Mouse (Mus musculus): Measurements from ENCODE around the gene Dyrk1a. TPM values are rescaled to one million over a fixed set of nuclear protein-coding genes. Genes with fewer than 3 reads are reported as not detected.

Gene Dyrk1a
- polyA plus RNA-seq, 1 experiment, result 41.7 TPM

DNA sequence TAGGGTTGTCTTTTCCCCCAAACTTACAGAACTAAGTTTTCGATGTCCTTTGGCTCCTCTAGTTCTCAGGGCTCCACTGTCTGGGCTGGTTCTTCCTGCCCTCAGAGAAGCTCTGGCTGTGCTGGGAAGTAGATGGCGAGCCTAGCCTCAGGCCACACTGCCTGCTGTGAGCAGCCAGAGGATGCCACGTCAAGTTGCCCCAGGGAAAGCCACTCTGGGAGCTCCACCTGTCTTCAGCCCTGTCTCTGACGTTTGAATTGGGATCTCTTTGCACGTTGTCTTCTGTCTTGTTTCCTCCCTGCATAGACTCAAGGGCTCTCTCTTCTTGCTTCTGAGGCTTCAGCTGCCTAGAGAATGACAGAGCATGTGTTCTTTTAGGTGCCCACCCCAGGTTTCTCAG, 57.9 kb downstream of the Dyrk1a start:
- TF ChIP-seq POLR2A (IDR thresholded peaks at IDR 0.05; ENCODE audit: borderline replicate concordance, insufficient read depth, low read length), result no peak
- TF ChIP-seq CTCF (IDR thresholded peaks at IDR 0.05; ENCODE audit: borderline replicate concordance, insufficient read depth, low read depth, low read length), result no peak
- Histone ChIP-seq H3K4me1 (ENCODE audit: control insufficient read depth, insufficient read depth, low read length) (peaks cover 14% of the 10 kb centered on the region), H3K27me3 (ENCODE audit: control insufficient read depth, insufficient read depth, low read length) (no peaks in the 10 kb centered on the region), H3K27ac (ENCODE audit: insufficient read depth, low read length) (0 out of 2 replicates have a peak overlapping the region, but pooled peaks have one; percentile 14), H3K4me3 (replicated peaks; ENCODE audit: insufficient read depth, low read depth, low read length) (no peak overlapping the region)
- no peak for DNase-seq
- 26% methylated on average over 5 of the region's 5 CpGs for WGBS

DNA sequence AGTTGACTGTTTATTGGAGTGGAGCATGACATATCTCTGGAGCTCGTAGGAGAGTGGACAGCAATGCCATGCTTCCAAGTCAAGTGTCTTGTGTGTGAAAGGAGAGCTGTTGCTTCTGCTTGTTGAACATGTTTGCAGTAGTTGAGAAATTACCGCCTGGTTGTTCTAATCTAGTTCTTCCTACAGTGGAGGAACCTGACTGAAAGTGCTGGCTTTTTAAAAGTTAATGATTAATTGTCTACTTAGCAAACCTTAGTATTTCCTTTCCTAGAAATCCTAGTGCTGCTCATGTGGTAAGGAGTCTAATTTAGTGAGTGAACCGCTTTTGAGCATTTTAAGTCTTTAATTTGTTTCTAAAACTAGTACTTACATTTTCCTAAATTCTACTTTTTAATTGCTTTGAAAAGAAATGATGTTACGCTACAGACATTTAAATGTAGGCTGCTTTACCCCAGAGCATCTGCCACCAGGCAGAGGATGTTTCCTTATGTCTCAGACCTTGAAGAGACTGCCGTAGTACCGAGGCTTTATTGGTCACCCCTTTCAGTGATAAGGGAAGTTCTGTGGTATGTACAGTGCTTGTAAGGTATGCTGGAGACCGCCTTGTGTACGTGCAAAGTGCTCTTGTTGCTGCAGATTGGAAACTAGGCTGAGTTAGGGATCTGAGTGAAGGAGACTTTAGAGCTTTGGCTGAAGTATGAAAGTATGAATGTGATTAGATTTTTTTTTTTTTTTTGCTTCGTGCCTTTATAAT, 59.3 kb downstream of the Dyrk1a start:
- no peak for TF ChIP-seq CTCF (IDR thresholded peaks at IDR 0.05; ENCODE audit: borderline replicate concordance, insufficient read depth, low read depth, low read length)
- Histone ChIP-seq H3K27ac (ENCODE audit: insufficient read depth, low read length) (no peak overlapping the region), H3K4me3 (replicated peaks; ENCODE audit: insufficient read depth, low read depth, low read length) (no peak overlapping the region), H3K4me1 (ENCODE audit: control insufficient read depth, insufficient read depth, low read length) (peaks cover 18% of the 10 kb centered on the region), H3K27me3 (ENCODE audit: control insufficient read depth, insufficient read depth, low read length) (no peaks in the 10 kb centered on the region)
- WGBS, result 72% methylated on average over 9 of the region's 9 CpGs
- DNase-seq, result no peak

GRCm38 (mm10) chr16:94631984-94632383, 62.2 kb downstream of the Dyrk1a start:
- H3K27me3 ChIP-seq (ENCODE audit: control insufficient read depth, insufficient read depth, low read length), result no peaks in the 10 kb centered on the region
- peak; percentile 44 to 83 for DNase-seq
- peak overlapping the region; percentile 51 for H3K4me3 ChIP-seq (replicated peaks; ENCODE audit: insufficient read depth, low read depth, low read length)
- peaks cover 13% of the 10 kb centered on the region for H3K4me1 ChIP-seq (ENCODE audit: control insufficient read depth, insufficient read depth, low read length)
- WGBS, result 3% methylated on average over 5 of the region's 5 CpGs
- TF ChIP-seq CTCF (IDR thresholded peaks at IDR 0.05; ENCODE audit: borderline replicate concordance, insufficient read depth, low read depth, low read length), result no peak; the same call in 1 of the 2 replicates
- no peak for TF ChIP-seq POLR2A (IDR thresholded peaks at IDR 0.05; ENCODE audit: borderline replicate concordance, insufficient read depth, low read length)
- no peak overlapping the region for H3K27ac ChIP-seq (ENCODE audit: insufficient read depth, low read length)

- TF ChIP-seq CTCF (IDR thresholded peaks at IDR 0.05; ENCODE audit: borderline replicate concordance, insufficient read depth, low read depth, low read length), result no peak
- TF ChIP-seq POLR2A (IDR thresholded peaks at IDR 0.05; ENCODE audit: borderline replicate concordance, insufficient read depth, low read length), result no peak
- Histone ChIP-seq H3K27ac (ENCODE audit: insufficient read depth, low read length) (no peak overlapping the region), H3K4me3 (replicated peaks; ENCODE audit: insufficient read depth, low read depth, low read length) (no peak overlapping the region)
Observed at GRCm38 (mm10) chr16:94632424-94632963, 62.7 kb downstream of the Dyrk1a start.

DNA sequence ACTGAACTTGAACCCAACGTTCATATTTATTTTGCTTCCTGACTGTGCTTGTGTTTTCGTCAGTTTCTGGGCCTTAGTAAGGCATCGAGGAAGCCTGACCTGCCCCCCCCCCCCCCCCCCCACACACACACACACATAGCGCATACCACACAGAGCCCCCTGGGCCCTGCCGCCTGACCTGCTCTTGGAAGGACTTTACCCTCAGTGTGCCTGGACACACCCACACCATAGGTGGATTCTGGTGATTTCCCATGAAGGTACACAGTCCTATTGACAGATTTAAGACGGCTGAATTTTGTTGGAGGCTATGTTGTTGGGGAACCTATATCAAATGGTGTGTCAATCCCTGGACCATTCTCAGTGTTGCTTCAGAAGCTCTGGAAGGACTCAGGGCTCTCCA, 63.2 kb downstream of the Dyrk1a start:
- Histone ChIP-seq H3K4me1 (ENCODE audit: control insufficient read depth, insufficient read depth, low read length) (peaks cover 9% of the 10 kb centered on the region), H3K4me3 (replicated peaks; ENCODE audit: insufficient read depth, low read depth, low read length) (no peak overlapping the region), H3K27me3 (ENCODE audit: control insufficient read depth, insufficient read depth, low read length) (no peaks in the 10 kb centered on the region), H3K27ac (ENCODE audit: insufficient read depth, low read length) (no peak overlapping the region)
- DNase-seq, result no peak
- TF ChIP-seq POLR2A (IDR thresholded peaks at IDR 0.05; ENCODE audit: borderline replicate concordance, insufficient read depth, low read length) (no peak), CTCF (IDR thresholded peaks at IDR 0.05; ENCODE audit: borderline replicate concordance, insufficient read depth, low read depth, low read length) (no peak)
- 64% methylated on average over 6 of the region's 6 CpGs for WGBS

More at GRCm38 (mm10) chr16:94632424-94632963, 62.7 kb downstream of the Dyrk1a start:
- peaks cover 9% of the 10 kb centered on the region for H3K4me1 ChIP-seq (ENCODE audit: control insufficient read depth, insufficient read depth, low read length)
- WGBS, result 40% methylated on average over 6 of the region's 6 CpGs
- no peak for DNase-seq
- no peaks in the 10 kb centered on the region for H3K27me3 ChIP-seq (ENCODE audit: control insufficient read depth, insufficient read depth, low read length)

DNA sequence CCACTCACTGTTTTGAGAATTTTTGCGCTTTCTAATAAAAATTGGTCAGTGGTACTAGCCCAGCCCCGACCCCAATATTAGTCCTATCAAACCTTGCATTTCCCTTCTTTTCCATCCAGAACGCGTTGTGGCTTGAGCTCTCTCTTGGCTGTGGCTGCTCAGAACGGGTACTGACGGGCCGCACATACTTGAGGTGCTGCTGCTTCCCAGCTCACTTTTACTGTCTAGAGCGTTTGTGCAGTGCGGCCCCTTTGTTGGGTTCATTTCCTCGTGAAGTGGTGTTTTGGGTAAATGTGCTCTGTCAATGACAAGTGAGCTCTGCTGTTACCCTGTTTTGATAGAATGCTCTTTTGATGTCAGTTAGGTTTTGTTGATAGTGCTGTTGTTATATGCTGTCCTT, 67.6 kb downstream of the Dyrk1a start:
- Histone ChIP-seq H3K27ac (ENCODE audit: insufficient read depth, low read length) (no peak overlapping the region), H3K27me3 (ENCODE audit: control insufficient read depth, insufficient read depth, low read length) (no peaks in the 10 kb centered on the region), H3K4me3 (replicated peaks; ENCODE audit: insufficient read depth, low read depth, low read length) (no peak overlapping the region), H3K4me1 (ENCODE audit: control insufficient read depth, insufficient read depth, low read length) (peaks cover 15% of the 10 kb centered on the region)
- 56% methylated on average over 10 of the region's 10 CpGs for WGBS
- TF ChIP-seq CTCF (IDR thresholded peaks at IDR 0.05; ENCODE audit: borderline replicate concordance, insufficient read depth, low read depth, low read length) (no peak), POLR2A (IDR thresholded peaks at IDR 0.05; ENCODE audit: borderline replicate concordance, insufficient read depth, low read length) (no peak)
- no peak for DNase-seq

DNA sequence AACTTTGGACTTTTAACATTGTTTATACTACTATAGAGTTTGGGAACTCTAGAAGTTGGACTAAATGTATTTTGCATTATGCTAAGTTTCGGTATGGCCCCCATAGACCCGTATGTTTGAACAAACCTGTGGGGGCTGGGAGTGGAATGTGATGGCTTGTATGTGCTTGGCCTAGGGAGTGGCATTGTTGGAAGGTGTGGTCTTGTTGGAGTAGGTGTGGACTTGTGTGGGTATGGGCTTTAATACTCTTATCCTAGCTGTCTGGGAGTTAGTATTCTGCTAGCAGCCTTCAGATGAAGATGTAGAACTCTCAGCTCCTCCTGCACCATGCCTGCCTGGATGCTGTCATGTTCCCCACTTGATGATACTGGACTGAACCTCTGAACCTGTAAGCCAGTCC, 72.0 kb downstream of the Dyrk1a start:
- H3K27ac ChIP-seq (ENCODE audit: insufficient read depth, low read length), result no peak overlapping the region
- peaks cover 8% of the 10 kb centered on the region for H3K4me1 ChIP-seq (ENCODE audit: control insufficient read depth, insufficient read depth, low read length)
- TF ChIP-seq POLR2A (IDR thresholded peaks at IDR 0.05; ENCODE audit: borderline replicate concordance, insufficient read depth, low read length), result no peak
- TF ChIP-seq CTCF (IDR thresholded peaks at IDR 0.05; ENCODE audit: borderline replicate concordance, insufficient read depth, low read depth, low read length), result no peak
- no peaks in the 10 kb centered on the region for H3K27me3 ChIP-seq (ENCODE audit: control insufficient read depth, insufficient read depth, low read length)
- no peak for DNase-seq
- H3K4me3 ChIP-seq (replicated peaks; ENCODE audit: insufficient read depth, low read depth, low read length), result no peak overlapping the region
- WGBS, result 95% methylated on average over 2 of the region's 2 CpGs

- Histone ChIP-seq H3K4me1 (ENCODE audit: control insufficient read depth, insufficient read depth, low read length) (peaks cover 22% of the 10 kb centered on the region), H3K27ac (ENCODE audit: insufficient read depth, low read length) (no peak overlapping the region), H3K4me3 (replicated peaks; ENCODE audit: insufficient read depth, low read depth, low read length) (no peak overlapping the region), H3K27me3 (ENCODE audit: control insufficient read depth, insufficient read depth, low read length) (no peaks in the 10 kb centered on the region)
- 55% methylated on average over 5 of the region's 5 CpGs for WGBS
- DNase-seq, result no peak
- TF ChIP-seq POLR2A (IDR thresholded peaks at IDR 0.05; ENCODE audit: borderline replicate concordance, insufficient read depth, low read length) (no peak), CTCF (IDR thresholded peaks at IDR 0.05; ENCODE audit: borderline replicate concordance, insufficient read depth, low read depth, low read length) (no peak)
Observed at GRCm38 (mm10) chr16:94647153-94647552, 77.3 kb downstream of the Dyrk1a start.

All from cerebellum, adult 2 months (tissue).